Mouse (Mus musculus): ENCODE measurements around the gene Clstn3.

- no peak for TF ChIP-seq CTCF (IDR thresholded peaks at IDR 0.05; ENCODE audit: low read depth)
- TF ChIP-seq EP300 (IDR thresholded peaks at IDR 0.05; ENCODE audit: low read depth), result no peak
Observed at GRCm38 (mm10) chr6:124447356-124447755, 17.2 kb downstream of the Clstn3 start.

Measured in liver, postnatal 0 days (tissue).